Mouse (Mus musculus) liver, embryonic 18 days (tissue): ENCODE data around the gene Pigh. TPM values are rescaled to one million over a fixed set of nuclear protein-coding genes. Genes with fewer than 3 reads are reported as not detected.

Experiments used
- polyA plus RNA-seq: library from polyadenylated mRNA; depleted of rRNA; stranded (reverse); fragments of >200 nt; gene quantifications from 2 replicates; pipeline ENCODE4 v1.2.3, GENCODE M21; 2012; rRNA removed

The Pigh gene
- polyA plus RNA-seq: 4.2 and 4.7 TPM in 2 replicates

GRCm38 (mm10) chr12:79089182-79089812 is at the start of gene Pigh:
TSS of gene Pigh (minus strand) at chr12:79089651.

GRCm38 (mm10) chr12:79130299-79131177 is 41.1 kb upstream of the Pigh start, which contains the start of gene Arg2:
TSS of gene Arg2 (plus strand) at chr12:79130777.

Other genes starting within 250 kb of the Pigh start
- gene Atp6v1d, start 228.0 kb downstream of the Pigh start, polyA plus RNA-seq: 17.3 and 18.7 TPM in 2 replicates
- gene Eif2s1, start 227.8 kb downstream of the Pigh start, polyA plus RNA-seq: 32.2 and 34.9 TPM in 2 replicates
- gene Plek2, start 182.7 kb downstream of the Pigh start, polyA plus RNA-seq: 10.5 and 12.5 TPM in 2 replicates
- gene Tmem229b, start 82.0 kb downstream of the Pigh start, polyA plus RNA-seq: 3.5 and 3.6 TPM in 2 replicates
- 0.54 and 0.56 TPM in 2 replicates for gene Plekhh1, start 60.5 kb downstream of the Pigh start, polyA plus RNA-seq
- 0.71 TPM in 2 replicates for gene Arg2, start 41.1 kb upstream of the Pigh start, polyA plus RNA-seq
- gene Vti1b, start 83.0 kb upstream of the Pigh start, polyA plus RNA-seq: 16.5 TPM in 2 replicates
- 45.8 and 51.7 TPM in 2 replicates for gene Rdh11, start 102.6 kb upstream of the Pigh start, polyA plus RNA-seq
- 2.3 and 3.1 TPM in 2 replicates for gene Rdh12, start 119.3 kb upstream of the Pigh start, polyA plus RNA-seq
- gene Zfyve26, start 206.7 kb upstream of the Pigh start, polyA plus RNA-seq: 15.7 and 17.2 TPM in 2 replicates
- 1.7 and 1.8 TPM in 2 replicates for gene Rad51b, start 207.6 kb upstream of the Pigh start, polyA plus RNA-seq